Mouse (Mus musculus) skeletal muscle tissue, adult 2 months (tissue): ENCODE data around the gene Nfatc4.

ENCODE experiments used
- DNase-seq: peaks from one replicate; pipeline ENCODE4 v3.0.0-alpha.2; 2012; ENCODE audit warnings: low read depth, low spot score

Gene Nfatc4

GRCm38 (mm10) chr14:55853621-55854285 is 30.8 kb downstream of the Nfatc4 start, which contains the start of gene Nynrin:
Nynrin (plus strand) TSS chr14:55854010.
- DNase-seq = peak; percentile 42

DNA sequence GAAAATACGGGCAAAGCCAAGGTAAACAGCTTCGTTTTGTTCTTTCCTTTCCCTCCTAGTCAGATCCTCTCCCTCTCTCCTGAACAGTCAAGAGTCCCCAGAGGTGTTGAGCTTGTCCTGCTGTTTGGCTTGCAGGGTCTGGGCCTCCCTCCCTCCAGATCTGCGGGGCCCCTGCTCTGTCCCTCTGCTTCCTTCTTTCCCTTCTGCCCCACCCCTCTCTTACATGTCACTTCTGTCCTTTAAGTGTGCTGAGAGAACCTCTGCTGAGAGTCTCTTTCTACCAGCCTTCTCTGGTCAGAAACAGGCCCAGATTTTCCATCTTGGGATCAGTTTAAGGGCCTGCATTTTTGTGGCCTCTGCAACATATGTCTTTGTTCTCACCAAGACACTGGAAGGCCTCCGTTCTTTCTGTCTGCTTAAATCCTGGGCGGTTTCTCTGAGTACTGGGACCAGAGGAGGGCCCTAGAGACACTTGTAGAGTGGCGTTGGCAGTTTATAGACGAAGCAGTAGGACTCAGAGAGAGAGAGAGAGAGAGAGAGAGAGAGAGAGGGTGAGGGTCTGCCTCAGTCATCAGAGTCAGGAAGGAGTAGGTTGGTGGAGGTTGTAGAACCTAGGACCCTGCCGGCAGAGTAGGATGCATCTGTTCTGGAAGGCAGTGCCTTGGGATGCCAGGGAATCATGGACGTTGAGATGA is 31.6 kb downstream of the Nfatc4 start:
- no peak for DNase-seq

DNA sequence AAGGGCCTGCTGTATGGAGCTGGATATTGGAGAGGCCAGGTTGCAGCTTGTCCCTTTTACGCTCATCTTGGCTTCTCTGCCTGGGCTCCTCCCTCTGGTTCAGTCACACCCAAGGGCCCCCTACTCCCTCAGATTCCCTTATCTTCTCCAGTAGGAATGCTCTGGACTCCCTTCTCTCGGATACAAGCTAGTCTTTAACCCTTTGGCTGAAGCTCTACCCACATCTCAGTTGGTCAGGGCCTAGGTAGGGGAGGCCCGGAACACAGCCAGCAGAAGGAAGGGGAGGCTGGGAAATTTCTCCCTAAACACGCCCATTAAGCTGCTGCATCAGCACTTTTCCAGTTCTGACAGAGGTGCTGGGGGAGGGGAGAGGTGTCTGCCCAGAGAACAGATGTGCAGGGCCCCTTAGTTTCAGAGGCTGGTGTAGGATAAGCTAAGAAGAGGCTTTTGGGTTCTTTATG is 32.2 kb downstream of the Nfatc4 start:
- no peak for DNase-seq

DNA sequence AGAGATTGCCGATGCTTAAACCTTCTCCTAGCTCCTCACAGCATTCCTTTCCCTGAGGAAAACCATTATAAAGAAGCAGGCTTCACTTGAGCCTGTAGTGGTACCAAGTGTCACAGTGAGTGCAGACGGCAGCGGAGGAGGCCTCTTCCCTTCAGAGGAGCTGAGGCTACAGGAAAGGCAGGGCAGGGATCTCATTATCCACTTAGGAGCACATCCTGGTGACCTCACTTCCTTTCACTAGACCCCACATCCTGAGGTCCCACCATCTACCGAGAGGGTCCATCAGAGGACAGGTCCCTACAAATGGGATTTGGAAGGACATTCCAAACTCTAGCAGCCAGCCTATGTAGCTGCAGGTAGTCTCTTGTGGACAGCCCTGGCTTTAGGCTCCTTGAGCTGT is 34.6 kb downstream of the Nfatc4 start:
- DNase-seq = no peak

GRCm38 (mm10) chr14:55862186-55862585 is 39.2 kb downstream of the Nfatc4 start:
- DNase-seq = no peak

DNA sequence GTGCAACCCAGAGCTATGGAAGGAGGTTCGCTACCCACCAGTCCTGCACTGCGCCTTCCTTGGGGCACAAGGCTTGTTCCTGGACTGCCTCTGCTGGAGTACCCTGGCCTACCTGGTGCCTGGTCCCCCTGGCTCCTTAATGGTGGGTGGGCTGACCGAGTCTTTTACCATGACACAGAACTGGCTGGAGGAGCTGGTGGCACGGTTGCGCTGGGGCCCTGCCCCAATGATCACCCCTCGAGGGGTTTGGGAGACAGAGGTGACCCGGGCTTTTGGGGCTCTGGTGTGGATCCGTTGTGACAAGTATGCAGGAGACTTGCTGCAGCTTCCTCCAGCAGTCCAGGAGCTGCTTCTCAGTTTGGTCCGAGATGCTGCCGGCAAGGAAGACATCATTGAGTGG is 40.0 kb downstream of the Nfatc4 start:
- DNase-seq = no peak

- DNase-seq = peak; percentile 76
Observed at GRCm38 (mm10) chr14:55863773-55864172, 40.8 kb downstream of the Nfatc4 start.

- DNase-seq = no peak
Observed at GRCm38 (mm10) chr14:55866962-55867361, 44.0 kb downstream of the Nfatc4 start.

DNA sequence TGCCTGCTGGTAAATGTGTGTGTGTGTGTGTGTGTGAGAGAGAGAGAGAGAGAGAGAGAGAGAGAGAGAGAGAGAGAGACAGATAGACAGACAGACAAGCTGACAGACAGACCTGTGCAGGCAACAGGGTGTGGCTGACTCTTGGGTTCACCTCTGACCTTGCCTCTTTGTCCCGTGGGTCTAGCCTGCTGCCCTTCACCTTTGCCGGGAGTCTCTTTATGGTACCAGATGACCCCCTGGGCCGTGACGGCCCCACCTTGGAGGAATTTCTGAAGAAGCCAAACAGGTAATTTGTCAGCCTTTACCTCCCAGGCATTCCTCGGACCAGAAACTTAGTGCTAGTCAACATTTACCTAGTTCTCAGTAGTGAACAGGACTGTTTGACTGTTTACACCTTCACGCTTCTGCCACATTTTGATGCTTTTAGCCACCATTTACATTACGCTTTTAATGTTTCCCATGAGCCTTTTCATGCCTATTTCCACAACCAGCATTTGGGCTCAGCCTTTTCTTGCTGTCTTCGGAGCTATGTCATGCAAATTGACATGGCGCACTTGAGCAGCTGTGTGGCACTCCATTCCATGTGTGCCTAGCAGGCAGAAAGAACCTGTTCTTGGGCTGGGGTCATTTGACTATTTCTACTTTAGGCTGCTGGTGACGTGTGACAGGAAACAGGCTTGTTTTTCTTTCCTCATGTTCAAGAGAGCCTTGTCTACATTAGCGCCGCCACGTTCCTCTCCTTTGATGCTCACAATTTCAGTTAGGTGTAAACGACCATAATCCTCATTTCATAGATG is 45.5 kb downstream of the Nfatc4 start:
- no peak for DNase-seq

DNA sequence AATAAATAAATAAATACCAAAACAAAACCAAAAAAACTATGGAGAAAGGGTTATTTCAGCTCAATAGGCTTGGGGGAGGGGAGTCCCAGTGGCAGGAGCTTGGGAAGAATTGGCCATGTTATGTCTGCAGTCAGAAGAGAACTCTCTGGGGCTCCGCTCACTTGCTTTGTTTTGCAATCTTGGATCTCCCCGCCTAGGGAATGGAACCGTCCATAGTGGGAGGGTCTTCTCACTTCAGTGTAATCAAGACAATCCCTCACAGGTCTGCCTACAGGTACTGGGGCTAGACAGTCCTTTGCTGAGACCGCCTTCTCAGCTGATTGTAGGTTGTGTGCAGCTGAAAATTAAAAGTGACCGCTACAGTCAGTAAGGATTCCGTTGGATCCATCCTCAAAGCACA is 46.6 kb downstream of the Nfatc4 start:
- DNase-seq = no peak

GRCm38 (mm10) chr14:55872039-55872438 is 49.1 kb downstream of the Nfatc4 start:
- no peak for DNase-seq

DNA sequence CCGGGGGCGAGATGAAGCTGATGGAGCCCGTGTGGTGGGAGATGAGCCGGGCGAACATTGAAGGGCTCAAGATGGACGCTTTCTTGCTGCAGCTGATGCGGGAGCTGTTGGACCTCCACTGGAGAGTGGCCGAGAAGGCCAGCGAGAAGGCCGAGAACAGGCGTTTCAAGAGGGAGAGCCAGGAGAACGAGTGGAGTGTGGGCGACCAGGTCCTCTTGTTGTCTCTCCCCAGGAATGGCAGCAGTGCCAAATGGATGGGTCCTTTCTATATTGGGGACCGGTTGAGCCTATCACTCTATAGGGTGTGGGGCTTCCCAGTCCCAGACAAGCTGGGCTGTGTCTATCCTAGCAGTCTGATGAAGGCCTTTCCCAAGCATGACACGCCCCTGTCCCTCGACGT is 49.6 kb downstream of the Nfatc4 start:
- DNase-seq = no peak

- no peak for DNase-seq
Observed at GRCm38 (mm10) chr14:55873242-55873713, 50.3 kb downstream of the Nfatc4 start.

- DNase-seq = no peak
Observed at GRCm38 (mm10) chr14:55873714-55874683, 51.1 kb downstream of the Nfatc4 start.

- DNase-seq = no peak
Observed at GRCm38 (mm10) chr14:55877469-55878315, 54.7 kb downstream of the Nfatc4 start.

- DNase-seq = no peak
Observed at GRCm38 (mm10) chr14:55878316-55878940, 55.5 kb downstream of the Nfatc4 start.

- no peak for DNase-seq
Observed at GRCm38 (mm10) chr14:55879623-55880022, 56.7 kb downstream of the Nfatc4 start.

DNA sequence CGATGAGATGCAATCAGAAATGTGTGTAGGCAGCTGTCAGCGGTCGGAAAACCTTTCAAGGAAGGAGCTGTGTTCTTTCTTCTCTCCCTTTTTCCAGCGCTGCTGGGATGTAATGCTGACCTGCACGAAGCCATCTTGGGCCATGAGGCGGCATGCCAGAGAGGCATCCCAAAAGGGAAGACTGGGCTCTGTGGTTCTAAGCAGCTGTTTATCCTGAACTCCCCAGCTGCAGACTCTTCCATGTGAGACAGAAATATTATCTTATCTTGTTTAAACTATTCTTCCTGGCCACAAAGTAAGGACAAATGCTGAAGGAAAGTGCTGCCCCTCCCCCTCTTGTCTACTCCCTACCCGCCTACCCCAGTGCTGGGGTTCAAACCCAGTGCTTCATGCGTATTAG is 58.0 kb downstream of the Nfatc4 start:
- DNase-seq = no peak

DNA sequence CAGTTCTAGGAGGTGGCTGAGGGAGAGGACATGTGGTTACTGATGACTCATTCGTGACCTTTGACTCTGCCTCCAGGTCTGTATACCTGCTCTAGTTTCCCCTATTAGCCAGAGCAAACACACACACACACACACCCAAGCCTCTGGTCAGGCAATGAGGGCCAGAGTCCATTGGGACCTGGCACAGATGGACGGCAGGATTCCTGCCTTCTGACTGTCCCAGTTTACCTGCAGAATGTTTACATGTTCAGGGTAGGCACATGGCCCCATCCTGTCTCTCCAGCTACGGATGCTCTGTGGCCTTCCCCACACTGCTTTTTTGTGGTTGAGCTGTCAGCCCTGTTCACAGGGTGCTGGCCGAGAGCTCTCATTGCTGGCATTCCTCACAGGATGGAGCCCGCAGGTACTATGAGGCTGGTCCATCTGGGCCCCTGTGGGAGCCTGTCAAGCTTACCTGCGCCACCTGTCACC is 59.3 kb downstream of the Nfatc4 start:
- DNase-seq = no peak
